Mouse (Mus musculus) kidney, adult 2 months (tissue): Measurements from ENCODE around the gene Tead2.

Experiments
- CTCF ChIP-seq: fragments of 200-500 bp; conservative IDR thresholded peaks from 2 replicates; pipeline ENCODE4 v1.5.1; 2011; ENCODE audit warnings: low read depth, mild to moderate bottlenecking, control low read depth, low read length, moderate library complexity, mixed read lengths; ENCODE audit not compliant: insufficient read depth, insufficient read length
- POLR2A ChIP-seq: fragments of 200-500 bp; IDR thresholded peaks from one replicate; pipeline ENCODE4 v1.6.1; 2011; ENCODE audit warnings: low read depth, low read length, control low read depth

DNA sequence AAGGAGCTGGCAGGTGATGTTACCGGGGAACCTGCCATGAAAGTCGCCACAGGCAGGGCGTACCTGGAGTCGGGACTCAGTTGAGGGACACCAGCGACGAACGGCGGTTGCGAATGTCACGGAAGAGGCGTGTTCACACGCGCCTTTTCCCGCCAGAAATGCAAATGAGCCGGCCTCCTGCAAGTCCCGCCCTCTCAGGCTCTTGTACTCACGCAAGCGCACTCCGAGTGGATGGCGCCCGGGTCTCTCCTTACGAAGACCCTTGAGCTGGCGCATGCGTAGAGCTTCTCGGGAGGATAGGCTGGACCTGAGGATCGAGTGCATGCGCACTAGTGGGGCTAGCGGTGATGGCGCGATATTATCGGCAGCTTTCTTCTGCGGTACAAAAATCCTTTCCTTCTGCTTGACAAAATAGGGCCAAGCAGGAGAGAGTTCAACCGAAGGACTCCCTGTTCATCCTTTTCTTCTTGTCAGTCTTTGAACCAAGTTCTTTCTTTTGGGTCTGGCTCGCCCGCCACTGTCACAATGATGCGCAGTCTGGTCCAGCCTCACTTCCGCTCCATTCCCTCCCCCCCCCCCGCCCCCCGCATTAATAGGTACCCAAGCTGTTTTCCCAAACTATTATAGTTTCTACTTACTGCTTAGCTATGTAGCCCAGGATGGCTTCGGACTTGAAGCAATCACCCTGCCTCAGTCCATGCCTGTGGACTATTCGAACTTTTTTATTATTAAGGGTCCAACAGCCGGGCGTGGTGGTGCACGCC is 11.0 kb upstream of the Tead2 start, which contains the start of gene Ccdc155:
- no peak for TF ChIP-seq CTCF
- no peak for TF ChIP-seq POLR2A
